Mouse (Mus musculus) kidney, adult 8-10 months (tissue): ENCODE measurements at regions not wholly inside any gene's neighbourhood (a gene's known extent, or its start where the extent isn't known, plus 50 kb on each side); places are given as distances from the start of the nearest gene placed in this dataset.

Experiments used
- DNase-seq, 2 experiments: peaks; one replicate each; pipeline ENCODE4 v3.0.0; 2022

GRCm38 (mm10) chr13:39350668-39351067 is 390.0 kb upstream of the Slc35b3 start:
- DNase-seq: no peak

- DNase-seq: no peak
Measured at GRCm38 (mm10) chr13:39347761-39348160, 387.1 kb upstream of the Slc35b3 start.

GRCm38 (mm10) chr13:39334874-39335273 is 374.2 kb upstream of the Slc35b3 start:
- DNase-seq: no peak

- DNase-seq: no peak
Measured at GRCm38 (mm10) chr13:39329794-39330193, 369.1 kb upstream of the Slc35b3 start.

GRCm38 (mm10) chr13:39326176-39326575 is 365.5 kb upstream of the Slc35b3 start:
- no peak for DNase-seq

- DNase-seq: no peak
Measured at GRCm38 (mm10) chr13:39321111-39321510, 360.4 kb upstream of the Slc35b3 start.

GRCm38 (mm10) chr13:39309758-39310157 is 349.1 kb upstream of the Slc35b3 start:
- no peak for DNase-seq

- peak in 1 of 2 experiments; percentile 2 for DNase-seq
Measured at GRCm38 (mm10) chr13:39307845-39308244, 347.2 kb upstream of the Slc35b3 start.

GRCm38 (mm10) chr13:39306851-39307250 is 346.2 kb upstream of the Slc35b3 start:
- DNase-seq: no peak

GRCm38 (mm10) chr13:39297129-39297528 is 336.5 kb upstream of the Slc35b3 start:
- no peak for DNase-seq

GRCm38 (mm10) chr13:39290216-39290960 is 329.7 kb upstream of the Slc35b3 start:
- DNase-seq: no peak

GRCm38 (mm10) chr13:39282272-39282671 is 321.6 kb upstream of the Slc35b3 start:
- DNase-seq: no peak

GRCm38 (mm10) chr13:39278101-39278500 is 317.4 kb upstream of the Slc35b3 start:
- no peak for DNase-seq

GRCm38 (mm10) chr13:39266024-39266423 is 305.3 kb upstream of the Slc35b3 start:
- DNase-seq: no peak

GRCm38 (mm10) chr13:39256708-39257107 is 296.0 kb upstream of the Slc35b3 start:
- DNase-seq: no peak

GRCm38 (mm10) chr13:39255338-39255737 is 294.7 kb upstream of the Slc35b3 start:
- DNase-seq: no peak

- no peak for DNase-seq
Measured at GRCm38 (mm10) chr13:39252591-39252990, 291.9 kb upstream of the Slc35b3 start.

- no peak for DNase-seq
Measured at GRCm38 (mm10) chr13:39250096-39250495, 289.4 kb upstream of the Slc35b3 start.

GRCm38 (mm10) chr13:39226829-39227228 is 266.2 kb upstream of the Slc35b3 start:
- no peak for DNase-seq

GRCm38 (mm10) chr13:39225651-39226050 is 265.0 kb upstream of the Slc35b3 start:
- no peak for DNase-seq

GRCm38 (mm10) chr13:39211076-39211475 is 250.4 kb upstream of the Slc35b3 start:
- no peak for DNase-seq

- DNase-seq: no peak
Measured at GRCm38 (mm10) chr13:39183715-39184179, 223.1 kb upstream of the Slc35b3 start.

- no peak for DNase-seq
Measured at GRCm38 (mm10) chr13:39161980-39162379, 201.3 kb upstream of the Slc35b3 start.

- DNase-seq: no peak
Measured at GRCm38 (mm10) chr13:39127942-39128341, 167.3 kb upstream of the Slc35b3 start.

- no peak for DNase-seq
Measured at GRCm38 (mm10) chr13:39092058-39092457, 131.4 kb upstream of the Slc35b3 start.
